Mouse (Mus musculus) spleen, adult 2 months (tissue): ENCODE measurements around the gene Gm10401. TPM values are rescaled to one million over a fixed set of nuclear protein-coding genes. Genes with fewer than 3 reads are reported as not detected.

Experiments
- DNase-seq, 2 experiments: peaks; one replicate each; pipeline versions ENCODE4 v3.0.0 to v3.0.0-alpha.2; 2012 to 2021; ENCODE audit warnings: low spot score in 2 of 2, low read depth in 1 of 2
- H3K27ac ChIP-seq: fragments of 200-500 bp; 2 replicates; pipeline ENCODE4 v1.5.1; 2012; ENCODE audit warnings: low read length, inconsistent platforms; ENCODE audit not compliant: insufficient read depth
- H3K27me3 ChIP-seq: fragments of 200-500 bp; 2 replicates; pipeline ENCODE4 v1.6.1; 2012; ENCODE audit warnings: mild to moderate bottlenecking, moderate library complexity, low read length, inconsistent platforms; ENCODE audit not compliant: control insufficient read depth, insufficient read depth
- H3K36me3 ChIP-seq: fragments of 200-500 bp; 2 replicates; pipeline ENCODE4 v1.6.1; 2012; ENCODE audit warnings: mild to moderate bottlenecking, low read length, inconsistent platforms; ENCODE audit not compliant: control insufficient read depth, insufficient read depth
- H3K4me1 ChIP-seq: fragments of 200-500 bp; 2 replicates; pipeline ENCODE4 v1.6.1; 2011; ENCODE audit warnings: inconsistent platforms; ENCODE audit not compliant: control insufficient read depth, insufficient read depth, insufficient read length
- H3K4me3 ChIP-seq: fragments of 200-500 bp; 2 replicates; pipeline ENCODE4 v1.5.1; 2011; ENCODE audit warnings: mild to moderate bottlenecking, inconsistent platforms; ENCODE audit not compliant: insufficient read depth, insufficient read length; ENCODE audit errors: extremely low read depth
- CTCF ChIP-seq: fragments of 200-500 bp; IDR thresholded peaks from 2 replicates; pipeline ENCODE4 v1.5.1; 2011; ENCODE audit warnings: mild to moderate bottlenecking, inconsistent platforms; ENCODE audit not compliant: insufficient read depth, insufficient read length, insufficient replicate concordance; ENCODE audit errors: extremely low read depth
- POLR2A ChIP-seq: fragments of 200-500 bp; IDR thresholded peaks from 2 replicates; pipeline ENCODE4 v1.6.1; 2011; ENCODE audit warnings: low read depth, low read length, inconsistent platforms
- WGBS: fragments of 180-500 bp; shearing (Covaris S2); methylation state at CpG from one replicate; pipeline ENCODE4 v1.1.7; 2018; 5-methylcytosine and 5-hydroxymethylcytosine counted together
- polyA plus RNA-seq: library from polyadenylated mRNA; depleted of rRNA; stranded (reverse); fragments of >200 nt; gene quantifications from 2 replicates; pipeline ENCODE4 v1.2.3, GENCODE M21; 2012

Gm10401 gene
- polyA plus RNA-seq, 1 experiment = not detected

DNA sequence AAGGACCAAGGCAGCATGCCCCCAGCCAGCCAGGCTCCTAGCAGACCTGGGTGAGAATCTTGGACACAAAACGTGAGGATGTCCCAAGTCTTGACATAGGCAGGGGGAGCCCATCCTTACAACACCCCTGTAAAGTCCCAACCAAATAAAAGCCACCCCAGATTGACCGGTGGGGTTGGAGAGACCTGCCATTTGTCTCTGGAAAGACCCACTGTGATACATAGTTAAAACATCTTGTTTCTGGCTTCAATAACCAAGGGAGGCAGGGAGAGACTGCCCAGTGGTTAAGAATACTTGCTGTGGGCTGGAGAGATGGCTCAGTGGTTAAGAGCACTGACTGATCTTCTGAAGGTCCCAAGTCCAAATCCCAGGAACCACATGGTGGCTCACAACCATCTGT lies 4.1 kb upstream of the Gm10401 start:
- DNase-seq = no peak
- 89% methylated on average over 2 of the region's 2 CpGs for whole genome bisulfite sequencing
- TF ChIP-seq POLR2A = no peak
- no peak for TF ChIP-seq CTCF

DNA sequence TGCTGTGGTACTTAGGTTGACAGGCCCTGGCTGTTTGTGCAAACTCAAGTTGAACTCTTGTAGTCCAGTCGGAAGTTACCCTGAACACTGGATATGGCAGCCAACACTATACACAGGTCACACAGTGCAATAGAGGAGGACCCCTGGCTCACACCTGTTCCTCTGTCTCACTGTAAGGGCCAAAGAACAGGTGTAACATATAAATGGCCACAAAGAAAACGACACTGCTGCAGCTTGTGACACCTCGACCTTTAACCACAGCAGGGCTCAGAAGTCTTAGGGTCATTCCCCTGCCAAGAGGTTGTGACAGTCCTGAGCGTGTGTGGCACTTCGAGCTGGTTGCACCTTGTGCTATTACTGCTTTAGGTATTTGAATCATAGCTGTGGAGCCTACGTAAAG lies 2.4 kb upstream of the Gm10401 start:
- H3K36me3 ChIP-seq = peaks cover 30% of the 10 kb centered on the region

More for the DNA sequence above, 4.1 kb upstream of the Gm10401 start:
- peaks cover 15% of the 10 kb centered on the region for H3K36me3 ChIP-seq
- H3K27me3 ChIP-seq = no peaks in the 10 kb centered on the region
- H3K27ac ChIP-seq = no peak overlapping the region
- no peaks in the 10 kb centered on the region for H3K4me1 ChIP-seq
- H3K4me3 ChIP-seq = no peak overlapping the region

DNA sequence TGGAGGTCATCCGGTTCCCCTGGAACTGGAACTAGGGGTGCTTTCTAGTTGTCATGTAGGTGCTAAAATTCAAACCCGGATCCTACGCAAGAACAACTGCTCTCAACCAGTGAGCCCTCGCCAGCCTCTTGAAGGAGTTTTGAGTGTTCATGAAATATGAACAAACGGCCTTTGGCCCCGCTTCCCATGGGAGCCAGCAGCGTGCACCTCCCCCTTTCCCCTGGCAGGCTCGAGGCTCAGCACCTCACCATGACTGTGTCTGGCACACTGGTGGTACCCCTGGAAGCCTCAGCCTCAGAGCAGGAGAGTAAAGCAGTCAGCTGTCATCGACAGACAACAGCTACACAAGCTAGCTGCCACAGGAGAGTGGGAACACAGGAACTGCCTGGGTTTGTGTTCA lies 1.9 kb upstream of the Gm10401 start:
- H3K4me1 ChIP-seq = no peaks in the 10 kb centered on the region
- 86% methylated on average over 9 of the region's 9 CpGs for WGBS
- peaks cover 32% of the 10 kb centered on the region for H3K36me3 ChIP-seq
- no peak for DNase-seq
- H3K27me3 ChIP-seq = no peaks in the 10 kb centered on the region
- no peak overlapping the region for H3K27ac ChIP-seq
- H3K4me3 ChIP-seq = no peak overlapping the region
- TF ChIP-seq POLR2A = no peak
- no peak for TF ChIP-seq CTCF

More for the DNA sequence above, 2.4 kb upstream of the Gm10401 start:
- 84% methylated on average over 6 of the region's 6 CpGs for WGBS
- H3K4me1 ChIP-seq = no peaks in the 10 kb centered on the region
- no peak overlapping the region for H3K27ac ChIP-seq
- no peak overlapping the region for H3K4me3 ChIP-seq
- TF ChIP-seq CTCF (no peak), POLR2A (no peak)
- no peak for DNase-seq
- H3K27me3 ChIP-seq = no peaks in the 10 kb centered on the region

DNA sequence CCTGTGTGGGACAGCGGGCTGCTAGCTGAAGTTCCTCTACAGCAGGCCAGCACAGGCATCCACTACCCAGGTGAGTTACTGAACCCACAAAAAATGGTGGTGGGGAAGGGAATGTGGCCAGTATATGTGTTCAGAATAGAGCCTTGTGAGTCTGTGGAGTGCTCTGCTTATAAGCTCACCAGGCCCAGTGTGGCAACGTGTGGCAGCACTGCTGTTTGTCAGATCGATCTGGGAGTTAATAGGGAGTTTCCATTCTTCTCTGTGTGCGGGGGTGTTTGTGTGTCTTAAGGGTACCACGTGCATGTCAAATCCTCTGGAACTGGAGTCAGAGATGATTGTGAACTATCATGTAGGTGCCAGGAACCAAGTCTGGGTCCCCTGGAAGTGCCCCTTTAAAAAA lies 1.4 kb upstream of the Gm10401 start:
- peaks cover 34% of the 10 kb centered on the region for H3K36me3 ChIP-seq
- TF ChIP-seq CTCF (no peak), POLR2A (no peak)
- H3K27ac ChIP-seq = no peak overlapping the region
- no peaks in the 10 kb centered on the region for H3K4me1 ChIP-seq
- WGBS = 91% methylated on average over 5 of the region's 5 CpGs
- H3K27me3 ChIP-seq = no peaks in the 10 kb centered on the region
- H3K4me3 ChIP-seq = no peak overlapping the region
- no peak for DNase-seq

DNA sequence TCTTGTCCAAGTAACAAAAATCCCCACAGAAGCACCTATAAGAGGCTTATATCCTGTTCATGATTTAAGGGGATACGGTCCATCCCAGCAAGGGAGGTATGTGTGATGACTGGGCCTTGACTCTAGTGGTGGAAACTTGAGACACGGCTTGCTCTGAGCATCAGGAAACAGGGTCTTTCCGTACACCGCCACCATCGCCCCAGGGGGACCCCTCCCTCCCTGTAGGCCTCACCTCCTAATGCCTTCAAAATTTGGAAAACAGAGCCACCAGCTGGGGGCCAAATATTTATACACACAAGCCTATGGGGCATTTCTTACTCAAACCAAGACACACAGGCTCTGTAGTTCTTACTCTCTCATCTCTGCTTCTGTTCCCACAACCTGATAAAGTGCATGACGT lies 6.3 kb downstream of the Gm10401 start:
- Histone ChIP-seq H3K27ac (no peak overlapping the region), H3K4me3 (no peak overlapping the region), H3K36me3 (peaks cover 47% of the 10 kb centered on the region), H3K27me3 (no peaks in the 10 kb centered on the region), H3K4me1 (no peaks in the 10 kb centered on the region; the same call in 1 of the 2 replicates)
- TF ChIP-seq POLR2A (no peak), CTCF (no peak)
- 84% methylated on average over 6 of the region's 6 CpGs for WGBS
- no peak for DNase-seq

DNA sequence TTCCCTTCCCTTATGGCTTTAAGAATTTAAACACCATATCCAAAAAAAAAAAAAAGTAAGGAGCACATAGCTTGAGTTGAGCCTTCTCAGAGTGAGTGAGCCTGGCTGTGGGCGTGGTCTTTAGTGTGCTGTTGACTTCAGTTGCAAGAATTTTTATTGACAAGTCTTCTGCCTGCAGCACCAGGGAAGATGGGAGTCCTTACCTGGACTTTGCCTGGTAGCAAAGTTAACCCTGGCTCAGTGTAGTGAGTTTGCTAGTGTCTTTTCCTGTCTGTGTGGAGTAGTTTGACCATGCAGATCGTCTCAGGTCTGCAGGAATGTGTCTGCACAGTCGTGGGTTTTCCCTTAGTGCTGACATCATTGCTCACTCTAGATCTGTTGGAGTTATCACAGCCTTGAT lies 7.1 kb downstream of the Gm10401 start:
- TF ChIP-seq CTCF (no peak), POLR2A (no peak)
- Histone ChIP-seq H3K27ac (no peak overlapping the region), H3K4me1 (no peaks in the 10 kb centered on the region; the same call in 1 of the 2 replicates), H3K4me3 (no peak overlapping the region), H3K27me3 (no peaks in the 10 kb centered on the region), H3K36me3 (peaks cover 43% of the 10 kb centered on the region)
- no peak for DNase-seq
- WGBS = 70% methylated on average over 3 of the region's 3 CpGs

DNA sequence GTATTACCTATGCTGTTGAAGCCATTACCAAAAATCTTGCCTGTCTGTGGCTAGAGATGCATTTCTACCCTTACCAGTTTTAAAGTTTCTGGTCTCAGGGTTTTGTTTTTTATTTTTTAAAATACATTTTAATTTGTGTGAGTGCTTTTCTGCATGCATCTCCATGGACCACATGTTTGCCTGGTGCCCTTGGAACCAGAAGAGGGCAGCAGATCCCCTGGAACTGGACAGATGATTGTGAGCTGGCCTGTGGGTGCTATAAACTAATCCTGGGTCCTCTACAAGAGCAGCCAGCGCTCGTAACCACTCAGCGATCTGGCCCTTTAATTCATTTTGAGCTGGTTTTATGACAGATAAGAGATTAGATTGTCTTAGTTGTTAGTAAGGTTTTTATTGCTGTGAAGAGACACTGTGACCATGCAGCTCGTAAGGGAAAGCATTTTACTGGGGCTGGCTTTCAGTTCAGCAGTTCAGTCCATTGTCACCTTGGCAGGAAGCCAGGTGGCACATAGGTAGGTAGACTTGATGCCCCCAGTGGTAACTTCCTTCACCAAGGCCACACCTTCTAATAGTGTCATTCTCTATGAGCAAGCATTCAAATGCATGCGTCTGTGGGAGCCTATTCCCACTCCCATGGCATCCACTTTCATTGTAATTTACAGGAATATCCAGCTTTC lies 8.4 kb downstream of the Gm10401 start:
- no peak overlapping the region for H3K4me3 ChIP-seq
- DNase-seq = no peak
- no peaks in the 10 kb centered on the region for H3K27me3 ChIP-seq
- no peak overlapping the region for H3K27ac ChIP-seq
- TF ChIP-seq CTCF (no peak), POLR2A (no peak)
- WGBS = 99% methylated on average over 5 of the region's 5 CpGs
- no peaks in the 10 kb centered on the region; the same call in 1 of the 2 replicates for H3K4me1 ChIP-seq
- peaks cover 39% of the 10 kb centered on the region for H3K36me3 ChIP-seq
